Mouse (Mus musculus) right cerebral cortex, postnatal 10 days (tissue): ENCODE results near the gene Slc51a.
A peak's percentile ranks its signal among the peaks of the same experiment; 100 is the strongest.

Experiments
- DNase-seq, 2 experiments: peaks; one replicate each; pipeline ENCODE4 v3.0.0; 2021; ENCODE audit warnings: low spot score in 2 of 2

Slc51a gene

DNA sequence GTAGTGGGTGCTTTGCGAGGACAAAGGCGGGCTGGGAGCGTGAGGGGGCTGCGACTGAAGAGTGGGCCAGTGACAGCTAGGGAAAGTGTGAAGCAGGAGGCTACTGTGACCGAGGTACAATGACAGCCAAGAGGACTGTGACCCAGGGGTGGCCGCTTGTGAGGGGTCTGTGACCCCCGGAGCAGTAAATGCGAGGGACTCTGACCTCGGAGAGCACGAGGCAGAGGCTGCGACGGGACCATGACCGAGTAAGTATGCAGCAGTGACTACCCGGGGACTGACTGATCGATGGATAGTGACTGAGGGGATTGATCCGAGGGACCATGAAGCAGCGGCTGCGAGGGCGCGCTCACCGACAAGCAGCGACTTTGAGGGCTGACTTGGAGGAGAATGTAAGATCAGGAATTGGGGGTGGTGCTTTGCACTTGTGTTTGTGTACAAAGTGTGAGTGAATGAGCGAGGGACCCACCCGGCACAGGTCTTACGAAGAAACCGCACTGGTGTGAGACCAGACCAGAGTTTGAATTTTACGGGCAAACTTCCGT lies 56.6 kb downstream of the Slc51a start:
- DNase-seq, result no peak

DNA sequence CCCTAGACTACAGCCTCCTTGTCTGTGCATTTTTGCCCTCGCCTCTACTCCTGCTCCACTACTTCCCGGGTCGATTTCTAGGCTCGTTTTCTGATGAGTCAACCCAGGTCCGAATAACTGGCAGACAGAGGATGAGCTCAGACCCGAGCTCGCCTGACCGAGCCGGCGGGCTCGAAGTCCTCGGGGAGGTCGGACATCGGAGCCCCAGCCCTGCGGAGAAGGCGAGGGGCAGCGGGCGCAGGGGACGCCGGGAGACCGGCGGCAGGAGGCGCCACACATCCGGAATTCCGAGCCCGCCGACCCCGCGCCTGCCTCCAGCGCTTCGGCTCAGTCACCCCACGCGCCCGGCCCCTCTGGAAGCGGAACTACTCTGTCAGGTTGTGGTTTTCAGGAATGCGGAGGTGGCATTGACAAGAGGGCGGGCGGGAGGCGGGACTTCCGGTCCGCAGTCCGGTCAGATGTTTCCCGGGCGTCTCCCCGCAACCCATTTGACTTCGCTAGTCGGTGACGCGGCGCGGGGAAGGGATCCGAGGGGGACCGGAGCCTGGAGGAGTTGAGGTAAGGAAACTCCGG lies 57.1 kb downstream of the Slc51a start, which contains the start of gene Pcyt1a:
Gene Pcyt1a, plus strand, starts transcription at position 448 of the 573 bp plus-strand sequence.
- peak; percentile 93 to 95 for DNase-seq

DNA sequence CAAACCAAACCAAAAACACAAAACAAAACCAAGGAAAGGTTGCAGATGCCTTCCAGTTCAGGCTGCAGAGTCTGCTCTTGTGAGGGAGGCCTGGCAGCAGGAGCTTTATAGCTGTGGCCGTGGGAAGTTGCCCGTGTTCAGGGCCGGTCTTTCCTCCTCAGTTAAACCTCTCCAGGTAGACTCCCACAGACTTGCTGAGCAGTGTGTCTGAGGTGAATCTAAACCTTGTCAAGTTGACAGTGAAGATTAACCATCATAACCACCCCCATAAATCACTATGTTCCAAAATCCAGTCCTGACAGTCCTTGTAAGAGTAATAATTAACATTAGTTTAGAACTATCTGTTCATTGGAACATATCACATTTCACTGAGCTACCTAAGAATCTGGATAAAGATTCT lies 60.2 kb downstream of the Slc51a start:
- no peak for DNase-seq
